Mouse (Mus musculus): ENCODE measurements around the gene Chst11.

GRCm38 (mm10) chr10:82958218-82958761 is 27.0 kb upstream of the Chst11 start:
- no peak for TF ChIP-seq CTCF (IDR thresholded peaks at IDR 0.05; ENCODE audit: borderline replicate concordance, extremely low read depth, insufficient read depth, insufficient read length)
- no peak for TF ChIP-seq POLR2A (IDR thresholded peaks at IDR 0.05; ENCODE audit: borderline replicate concordance, extremely low read depth, insufficient read depth, insufficient read length, poor library complexity, severe bottlenecking)
